In genomic region chr17:49432071-49432711, GRCm38 (mm10) we compare ENCODE assay signal across 8 mouse cellular contexts. TPM values are rescaled to one million over a fixed set of nuclear protein-coding genes. Genes with fewer than 3 reads are reported as not detected.
DNase-seq lines count a peak whose midpoint lies in the region; ATAC-seq lines count a peak whose summit lies in the region.

No protein-coding gene starts in this region.

- H3K4me1 ChIP-seq in heart, embryonic 15.5 days (replicated peaks) = peaks cover 33% of the 10 kb centered on the region
- peaks cover 37% of the 10 kb centered on the region for H3K4me1 ChIP-seq in limb, embryonic 15.5 days
- H3K4me1 ChIP-seq in midbrain, embryonic 14.5 days (ENCODE audit: control insufficient read depth, insufficient read depth, low read length) = peaks cover 9% of the 10 kb centered on the region; the same call in 1 of the 2 replicates

- no peaks in the 10 kb centered on the region for H3K27me3 ChIP-seq in heart, embryonic 15.5 days
- H3K27me3 ChIP-seq in limb, embryonic 15.5 days = no peaks in the 10 kb centered on the region
- no peaks in the 10 kb centered on the region for H3K27me3 ChIP-seq in midbrain, embryonic 14.5 days (ENCODE audit: control insufficient read depth, insufficient read depth, low read length)

- no peak overlapping the region for H3K9ac ChIP-seq in heart, embryonic 15.5 days
- H3K9ac ChIP-seq in limb, embryonic 15.5 days = no peak overlapping the region
- no peak overlapping the region for H3K9ac ChIP-seq in midbrain, embryonic 14.5 days (replicated peaks; ENCODE audit: low read length)

- peak; percentile 44 for DNase-seq in layer of hippocampus, adult 11-12 months (ENCODE audit: low spot score)
- DNase-seq in layer of hippocampus, adult 9-11 months = no peak
- DNase-seq in adrenal gland, adult 8-10 months = peak; percentile 45
- DNase-seq in spleen, postnatal 36 days (ENCODE audit: low spot score in 2 of 2) = peak; percentile 27 to 51
- no peak for DNase-seq in midbrain, embryonic 14.5 days

- H3K4me3 ChIP-seq in heart, embryonic 15.5 days = no peak overlapping the region
- H3K4me3 ChIP-seq in limb, embryonic 15.5 days = no peak overlapping the region
- no peak overlapping the region for H3K4me3 ChIP-seq in midbrain, embryonic 14.5 days (replicated peaks; ENCODE audit: low read depth, low read length)

- peaks cover 27% of the 10 kb centered on the region for H3K36me3 ChIP-seq in heart, embryonic 15.5 days
- H3K36me3 ChIP-seq in limb, embryonic 15.5 days = peaks cover 25% of the 10 kb centered on the region
- peaks cover 6% of the 10 kb centered on the region; the same call in 1 of the 2 replicates for H3K36me3 ChIP-seq in midbrain, embryonic 14.5 days (ENCODE audit: control insufficient read depth, insufficient read depth, low read length)

- no peak for ATAC-seq in heart, embryonic 15.5 days (replicated peaks; ENCODE audit: insufficient number of reproducible peaks, insufficient read depth, low FRiP score, low read depth)
- 0 out of 2 replicates have a peak, but pooled peaks have one; percentile 8 for ATAC-seq in limb, embryonic 15.5 days (ENCODE audit: insufficient number of reproducible peaks, low FRiP score, low TSS enrichment, low read depth)
- no peak for ATAC-seq in midbrain, embryonic 14.5 days (ENCODE audit: low FRiP score, low TSS enrichment)
- no peak for ATAC-seq in inflammation-experienced regulatory T-cells, adult 6 months

- WGBS in heart, embryonic 15.5 days = 60% methylated on average over 4 of the region's 4 CpGs
- 41% methylated on average over 4 of the region's 4 CpGs for WGBS in limb, embryonic 15.5 days
- 92% methylated on average over 4 of the region's 4 CpGs for WGBS in midbrain, embryonic 14.5 days

- H3K9me3 ChIP-seq in heart, embryonic 15.5 days (replicated peaks) = no peaks in the 10 kb centered on the region
- no peaks in the 10 kb centered on the region for H3K9me3 ChIP-seq in limb, embryonic 15.5 days
- no peaks in the 10 kb centered on the region for H3K9me3 ChIP-seq in midbrain, embryonic 14.5 days (ENCODE audit: control insufficient read depth, low read length)

- H3K27ac ChIP-seq in heart, embryonic 15.5 days = peak overlapping the region; percentile 31
- H3K27ac ChIP-seq in limb, embryonic 15.5 days = peak overlapping the region; percentile 47; the same call in 1 of the 2 replicates
- H3K27ac ChIP-seq in midbrain, embryonic 14.5 days (replicated peaks; ENCODE audit: low read depth, low read length) = no peak overlapping the region

- H3K4me2 ChIP-seq in heart, embryonic 15.5 days = no peak overlapping the region
- no peak overlapping the region for H3K4me2 ChIP-seq in limb, embryonic 15.5 days
- no peak overlapping the region for H3K4me2 ChIP-seq in midbrain, embryonic 14.5 days (ENCODE audit: low read length)

RNA-seq across cellular contexts. Expression of gene Mocs1, which starts 4.0 kb away (rescaled TPM):
- 10 to 100 TPM; 50.7 to 57.1 (median 53.5) TPM for total RNA-seq in adrenal gland, adult 8-10 months (2022)
- polyA plus RNA-seq in heart, embryonic 15.5 days (2015; fragmentation: Nextera tagmentation; extraction: Ambion mirVana) = 4.3 and 5.5 TPM in 2 replicates
- polyA plus RNA-seq in limb, embryonic 15.5 days (2015; fragmentation: Nextera tagmentation; extraction: Ambion mirVana) = 10.4 and 11.9 TPM in 2 replicates
- polyA plus RNA-seq in midbrain, embryonic 14.5 days (2014; fragmentation: Nextera tagmentation; extraction: Ambion mirVana) = 3.8 and 4.0 TPM in 2 replicates
- polyA plus RNA-seq in inflammation-experienced regulatory T-cells, adult 6 months (2017; shearing (Covaris generic)) = 10 to 100 TPM in 1 of 3 experiments, 1 to 10 TPM in 2; 9.1 to 14.6 (median 9.5) TPM

Comparison
In these comparisons a context has a peak if more than half of its experiments do, and no peak if none do; other contexts are left out.
1. DNase-seq: peak in layer of hippocampus, adult 11-12 months (single experiment), adrenal gland, adult 8-10 months (single experiment) and spleen, postnatal 36 days (2 of 2); none in layer of hippocampus, adult 9-11 months (single experiment) and midbrain, embryonic 14.5 days (single experiment).